Comparison of ENCODE assay signal across 27 mouse cellular contexts in the genomic region with DNA sequence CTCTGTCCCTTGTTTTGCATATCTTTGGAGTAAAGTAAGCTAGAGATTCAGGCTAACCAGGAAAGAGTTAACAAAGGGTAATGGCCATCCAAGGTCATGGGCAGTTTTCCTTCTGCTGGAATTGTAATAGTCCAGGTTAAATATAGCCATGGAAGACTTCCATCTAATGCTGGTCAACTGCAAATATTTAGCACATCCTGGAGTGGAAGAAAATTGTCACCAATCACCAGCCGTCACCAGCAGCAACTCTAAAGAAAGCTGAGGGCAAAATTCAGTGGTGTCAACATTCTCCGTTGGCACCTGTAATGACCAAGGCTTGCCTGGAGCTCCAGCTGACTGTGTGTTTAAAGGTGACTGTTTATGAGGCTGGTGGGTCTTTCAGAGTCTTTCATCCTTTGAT.
A peak's percentile ranks its signal among the peaks of the same experiment; 100 is the strongest.
DNase-seq lines count a peak whose midpoint lies in the region; ATAC-seq and TF ChIP-seq lines count a peak whose summit lies in the region.
"Had no signal": no experiment of that assay in that cellular context is flagged by ENCODE, and none has a peak within 500 bp of the region (broad histone marks: within the 10 kb centered on the region; RNA-seq: fewer than 3 reads in every experiment).

No protein-coding gene starts in this region.

- no peak overlapping the region for H3K4me3 ChIP-seq in heart, embryonic 12.5 days
- H3K4me3 ChIP-seq in heart, postnatal 0 days (ENCODE audit: low read depth, low read length): no peak overlapping the region
- H3K4me3 ChIP-seq: erythroblast, embryonic 14.5 days; hindbrain, embryonic 15.5 days; layer of hippocampus, adult 2 months; limb, embryonic 13.5 days had no signal

- no peak for TF ChIP-seq CTCF in heart, postnatal 0 days (IDR thresholded peaks at IDR 0.05; ENCODE audit: low read depth)

- H3K27ac ChIP-seq in heart, embryonic 12.5 days (ENCODE audit: poor library complexity, severe bottlenecking): peak overlapping the region; percentile 60
- H3K27ac ChIP-seq in heart, postnatal 0 days (ENCODE audit: low read depth): peak overlapping the region; percentile 60; the same call in 1 of the 2 replicates
- H3K27ac ChIP-seq: hindbrain, embryonic 15.5 days; layer of hippocampus, adult 2 months; limb, embryonic 13.5 days had no signal

- H3K4me1 ChIP-seq in heart, embryonic 12.5 days (replicated peaks): 0 out of 2 replicates have a peak, but pooled peaks cover 3% of the 10 kb centered on the region
- no peaks in the 10 kb centered on the region for H3K4me1 ChIP-seq in heart, postnatal 0 days (ENCODE audit: control insufficient read depth, insufficient read depth)
- H3K4me1 ChIP-seq: hindbrain, embryonic 15.5 days had no signal

- no peaks in the 10 kb centered on the region for H3K27me3 ChIP-seq in heart, embryonic 12.5 days (replicated peaks)
- no peaks in the 10 kb centered on the region for H3K27me3 ChIP-seq in heart, postnatal 0 days (ENCODE audit: control insufficient read depth, insufficient read depth, low read length)
- H3K27me3 ChIP-seq: CH12.LX; hindbrain, embryonic 15.5 days; limb, embryonic 13.5 days had no signal

- H3K9me3 ChIP-seq in heart, embryonic 12.5 days (replicated peaks): no peaks in the 10 kb centered on the region
- H3K9me3 ChIP-seq in heart, postnatal 0 days (replicated peaks; ENCODE audit: control insufficient read depth, low read length): no peaks in the 10 kb centered on the region
- H3K9me3 ChIP-seq: hindbrain, embryonic 15.5 days; limb, embryonic 13.5 days had no signal

- peak; percentile 7 for DNase-seq in gastrocnemius, adult 18-20 months (ENCODE audit: low spot score)
- no peak for DNase-seq in gastrocnemius, adult 8-10 months (ENCODE audit: low spot score in 2 of 2)
- DNase-seq in heart, postnatal 0 days (ENCODE audit: low spot score): peak; percentile 57
- DNase-seq in layer of hippocampus, postnatal 10 days (ENCODE audit: low spot score in 2 of 2): no peak
- no peak for DNase-seq in right cerebral cortex, postnatal 25 days
- no peak for DNase-seq in testis, postnatal 10 days (ENCODE audit: low spot score)
- DNase-seq: adrenal gland, adult 2 months; adrenal gland, postnatal 36 days; cerebellum, adult 2 months; cerebellum, postnatal 14 days; forebrain, postnatal 0 days; gastrocnemius, postnatal 25 days; kidney, adult 2 months; kidney, postnatal 36 days; lung, postnatal 36 days; right cerebral cortex, adult 18-20 months; right cerebral cortex, postnatal 4 days had no signal

- no peak for TF ChIP-seq EP300 in heart, postnatal 0 days (IDR thresholded peaks at IDR 0.05; ENCODE audit: low read depth)

- H3K9ac ChIP-seq in heart, embryonic 12.5 days: no peak overlapping the region
- no peak overlapping the region for H3K9ac ChIP-seq in heart, postnatal 0 days (replicated peaks; ENCODE audit: low read depth, low read length)
- H3K9ac ChIP-seq: forebrain, postnatal 0 days; hindbrain, embryonic 15.5 days; limb, embryonic 13.5 days had no signal

- no peak for ATAC-seq in heart, embryonic 12.5 days (ENCODE audit: insufficient number of reproducible peaks, low FRiP score)
- ATAC-seq in heart, postnatal 0 days (ENCODE audit: insufficient read depth, low read depth): peak; percentile 85
- ATAC-seq: activated CD4-positive, CD25-positive, alpha-beta regulatory T cell, adult 4 months; forebrain, postnatal 0 days; midbrain, embryonic 16.5 days had no signal

- H3K4me2 ChIP-seq in heart, embryonic 12.5 days: no peak overlapping the region
- H3K4me2 ChIP-seq in heart, postnatal 0 days (ENCODE audit: low read depth, low read length): no peak overlapping the region
- H3K4me2 ChIP-seq: hindbrain, embryonic 15.5 days; limb, embryonic 13.5 days; liver, embryonic 11.5 days; midbrain, embryonic 11.5 days had no signal

- no peaks in the 10 kb centered on the region for H3K36me3 ChIP-seq in heart, embryonic 12.5 days
- H3K36me3 ChIP-seq in heart, postnatal 0 days (replicated peaks; ENCODE audit: control insufficient read depth, insufficient read depth, low read length): no peaks in the 10 kb centered on the region
- H3K36me3 ChIP-seq: hindbrain, embryonic 15.5 days; limb, embryonic 13.5 days had no signal

- 43% methylated on average over 2 of the region's 2 CpGs for WGBS in heart, embryonic 12.5 days
- WGBS in heart, postnatal 0 days: 27% methylated on average over 2 of the region's 2 CpGs

Comparison
In these comparisons a context has a peak if more than half of its experiments do, and no peak if none do; other contexts are left out.
1. DNase-seq: peak in gastrocnemius, adult 18-20 months (single experiment) and heart, postnatal 0 days (single experiment); none in gastrocnemius, adult 8-10 months (0 of 2), layer of hippocampus, postnatal 10 days (0 of 2), right cerebral cortex, postnatal 25 days (single experiment) and testis, postnatal 10 days (single experiment).